Comparison of ENCODE assay signal across 12 mouse cellular contexts in the genomic region with DNA sequence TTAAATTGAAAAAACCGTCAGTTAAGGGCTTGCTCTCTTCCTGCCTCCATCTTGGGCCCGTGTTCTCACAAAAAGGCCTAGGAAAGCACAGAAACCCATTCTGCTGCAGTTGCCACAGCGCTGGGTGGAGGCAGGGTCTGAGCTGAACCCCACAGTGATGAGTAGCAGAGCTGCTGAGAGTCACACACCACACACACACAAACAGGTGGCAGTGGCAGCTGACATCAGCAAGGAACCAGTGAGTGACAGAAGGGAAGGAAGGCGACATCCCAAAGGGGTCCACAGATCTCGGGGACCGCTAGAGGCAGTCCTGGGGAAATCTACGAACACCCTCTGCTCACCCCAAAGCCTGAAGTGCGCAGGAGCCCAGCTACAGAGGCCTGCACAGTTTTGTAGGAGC.
"Had no signal": no experiment of that assay in that cellular context is flagged by ENCODE, and none has a peak within 500 bp of the region (broad histone marks: within the 10 kb centered on the region; RNA-seq: fewer than 3 reads in every experiment).

No protein-coding gene starts in this region.

- H3K4me3 ChIP-seq: kidney, embryonic 15.5 days; limb, embryonic 10.5 days; liver, embryonic 15.5 days; midbrain, embryonic 13.5 days; neural tube, embryonic 15.5 days had no signal

- H3K27ac ChIP-seq: kidney, embryonic 15.5 days; limb, embryonic 10.5 days; liver, embryonic 15.5 days; midbrain, embryonic 13.5 days; neural tube, embryonic 15.5 days had no signal

- H3K4me1 ChIP-seq: kidney, embryonic 15.5 days; limb, embryonic 10.5 days; liver, embryonic 15.5 days; midbrain, embryonic 13.5 days; neural tube, embryonic 15.5 days had no signal

- DNase-seq: kidney, adult 2 months; kidney, postnatal 25 days; lung, adult 2 months; lung, postnatal 36 days; right cerebral cortex, adult 18-20 months; right cerebral cortex, postnatal 25 days; thymus, postnatal 36 days had no signal

- H3K27me3 ChIP-seq: kidney, embryonic 15.5 days; liver, embryonic 15.5 days; midbrain, embryonic 13.5 days; neural tube, embryonic 15.5 days had no signal
